Mouse (Mus musculus): ENCODE results near the gene Naaa. TPM values are rescaled to one million over a fixed set of nuclear protein-coding genes. Genes with fewer than 3 reads are reported as not detected.
A peak's percentile ranks its signal among the peaks of the same experiment; 100 is the strongest.

The Naaa gene
- polyA plus RNA-seq, 1 experiment, result 6.6 TPM

DNA sequence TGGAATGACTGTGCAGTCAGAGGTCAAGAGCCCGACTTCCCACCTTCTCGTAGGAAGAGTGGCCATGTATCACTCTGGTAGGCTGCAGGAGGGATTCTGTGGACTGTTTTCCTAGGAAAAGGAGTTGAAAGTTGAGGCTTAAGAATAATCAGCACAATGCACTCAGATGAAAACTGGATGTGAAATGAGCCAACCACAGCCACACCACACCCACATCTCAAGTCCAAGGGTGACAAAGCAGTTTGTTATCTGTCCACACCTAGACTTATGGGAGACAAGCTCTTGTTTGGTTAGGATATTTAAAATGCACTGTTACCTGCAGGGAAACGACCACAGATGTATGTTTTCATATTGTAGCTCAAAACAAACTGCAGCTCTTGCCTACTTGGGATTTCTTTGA lies 5.1 kb upstream of the Naaa start:
- TF ChIP-seq POLR2A (IDR thresholded peaks at IDR 0.05; ENCODE audit: borderline replicate concordance, control insufficient read depth, low read depth, low read length) (no peak), CTCF (IDR thresholded peaks at IDR 0.05; ENCODE audit: control insufficient read depth, insufficient read depth, low read length) (no peak)
- Histone ChIP-seq H3K4me1 (ENCODE audit: control insufficient read depth, insufficient read depth, low read length) (peaks cover 7% of the 10 kb centered on the region), H3K4me3 (replicated peaks; ENCODE audit: control insufficient read depth, low read depth, low read length) (no peak overlapping the region), H3K27ac (ENCODE audit: control insufficient read depth, insufficient read depth, low read depth, low read length, poor library complexity) (no peak overlapping the region)
- WGBS, result 39% methylated on average over 3 of the region's 3 CpGs

GRCm38 (mm10) chr5:92282571-92282970 lies 4.6 kb upstream of the Naaa start:
- Histone ChIP-seq H3K4me1 (ENCODE audit: control insufficient read depth, insufficient read depth, low read length) (peaks cover 7% of the 10 kb centered on the region), H3K4me3 (replicated peaks; ENCODE audit: control insufficient read depth, low read depth, low read length) (no peak overlapping the region), H3K27ac (ENCODE audit: control insufficient read depth, insufficient read depth, low read depth, low read length, poor library complexity) (no peak overlapping the region)
- WGBS, result 57% methylated on average over 4 of the region's 4 CpGs
- TF ChIP-seq POLR2A (IDR thresholded peaks at IDR 0.05; ENCODE audit: borderline replicate concordance, control insufficient read depth, low read depth, low read length) (no peak), CTCF (IDR thresholded peaks at IDR 0.05; ENCODE audit: control insufficient read depth, insufficient read depth, low read length) (no peak)

GRCm38 (mm10) chr5:92278942-92279537 lies 1.1 kb upstream of the Naaa start:
- 9% methylated on average over 10 of the region's 10 CpGs for WGBS
- Histone ChIP-seq H3K4me3 (replicated peaks; ENCODE audit: control insufficient read depth, low read depth, low read length) (peak overlapping the region; percentile 27), H3K27ac (ENCODE audit: control insufficient read depth, insufficient read depth, low read depth, low read length, poor library complexity) (peak overlapping the region; percentile 51; the same call in 1 of the 2 replicates), H3K4me1 (ENCODE audit: control insufficient read depth, insufficient read depth, low read length) (peaks cover 7% of the 10 kb centered on the region)
- TF ChIP-seq POLR2A (IDR thresholded peaks at IDR 0.05; ENCODE audit: borderline replicate concordance, control insufficient read depth, low read depth, low read length) (no peak), CTCF (IDR thresholded peaks at IDR 0.05; ENCODE audit: control insufficient read depth, insufficient read depth, low read length) (no peak)

DNA sequence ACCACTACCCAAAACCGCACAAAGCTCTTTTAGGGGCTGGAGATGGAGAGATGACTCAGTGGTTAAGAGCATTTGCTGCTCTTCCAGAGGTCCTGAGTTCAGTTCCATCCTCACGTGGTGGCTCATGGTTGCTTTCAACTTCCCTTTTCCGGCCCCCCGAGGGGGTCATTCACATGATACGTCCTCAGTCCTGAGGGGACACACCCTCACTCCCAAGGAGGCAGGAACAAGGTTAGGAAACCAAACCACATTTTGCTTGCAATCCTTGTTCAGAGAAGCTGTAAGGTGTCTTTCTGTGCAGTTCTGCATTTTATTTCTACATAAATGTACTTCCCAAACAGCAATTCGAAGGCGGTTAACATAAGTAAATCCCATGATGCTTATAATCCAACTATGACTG lies 7.5 kb downstream of the Naaa start:
- TF ChIP-seq POLR2A (IDR thresholded peaks at IDR 0.05; ENCODE audit: borderline replicate concordance, control insufficient read depth, low read depth, low read length) (no peak), CTCF (IDR thresholded peaks at IDR 0.05; ENCODE audit: control insufficient read depth, insufficient read depth, low read length) (no peak)
- no peak overlapping the region for H3K27ac ChIP-seq (ENCODE audit: control insufficient read depth, insufficient read depth, low read depth, low read length, poor library complexity)
- 36% methylated on average over 7 of the region's 7 CpGs for WGBS
- H3K4me1 ChIP-seq (ENCODE audit: control insufficient read depth, insufficient read depth, low read length), result peaks cover 3% of the 10 kb centered on the region
- H3K4me3 ChIP-seq (replicated peaks; ENCODE audit: control insufficient read depth, low read depth, low read length), result no peak overlapping the region

DNA sequence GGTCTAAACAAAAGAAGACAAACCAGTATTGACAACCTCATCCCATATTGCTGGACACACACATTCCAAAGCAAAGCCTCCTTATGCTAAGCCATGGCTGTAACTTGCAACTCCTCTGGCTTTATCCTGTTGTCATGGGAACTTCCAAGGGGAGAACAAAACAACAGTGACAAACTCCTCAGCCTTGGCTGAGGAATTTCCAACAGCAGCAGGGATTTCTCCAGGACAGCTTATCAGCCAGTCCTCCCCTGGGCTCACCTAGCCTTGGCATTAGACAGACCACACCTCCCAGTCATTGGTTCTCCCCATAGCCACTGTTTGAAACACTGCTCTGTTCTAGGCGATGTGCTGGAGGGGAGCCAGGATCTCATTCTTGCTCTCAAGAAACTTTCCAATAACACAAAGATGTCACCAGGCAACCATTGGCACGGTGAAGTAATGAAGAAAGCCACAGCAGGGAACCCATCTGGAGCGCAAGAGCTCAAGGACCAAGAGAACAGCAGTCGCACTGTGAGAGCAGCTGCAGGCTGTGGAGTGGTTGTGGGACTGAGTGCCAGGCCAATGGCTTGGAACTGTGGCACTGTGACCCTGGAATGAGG lies 14.1 kb downstream of the Naaa start:
- peaks cover 2% of the 10 kb centered on the region; the same call in 1 of the 2 replicates for H3K4me1 ChIP-seq (ENCODE audit: control insufficient read depth, insufficient read depth, low read length)
- 81% methylated on average over 4 of the region's 4 CpGs for WGBS
- TF ChIP-seq POLR2A (IDR thresholded peaks at IDR 0.05; ENCODE audit: borderline replicate concordance, control insufficient read depth, low read depth, low read length), result no peak
- TF ChIP-seq CTCF (IDR thresholded peaks at IDR 0.05; ENCODE audit: control insufficient read depth, insufficient read depth, low read length), result no peak

DNA sequence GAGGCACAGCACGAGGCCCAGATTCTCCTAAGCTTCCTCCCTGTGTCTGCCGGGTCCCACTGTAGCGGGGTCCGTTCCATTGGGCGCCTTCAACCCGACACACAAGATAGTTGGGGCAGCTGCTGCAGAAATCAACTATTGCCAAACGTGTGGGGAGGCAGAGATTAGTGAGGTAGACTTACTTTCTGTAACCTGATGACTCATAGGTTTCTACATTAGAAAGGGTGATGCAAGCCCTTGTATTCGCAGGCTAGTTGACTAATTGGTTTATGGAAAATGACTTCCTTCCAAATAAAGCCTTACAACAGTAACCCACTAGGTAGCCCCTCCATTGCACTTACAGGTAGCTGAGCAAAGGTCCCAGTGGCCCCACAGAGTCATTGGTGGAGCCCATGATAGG lies 15.3 kb downstream of the Naaa start:
- Histone ChIP-seq H3K4me1 (ENCODE audit: control insufficient read depth, insufficient read depth, low read length) (peaks cover 2% of the 10 kb centered on the region; the same call in 1 of the 2 replicates), H3K4me3 (replicated peaks; ENCODE audit: control insufficient read depth, low read depth, low read length) (no peak overlapping the region), H3K27ac (ENCODE audit: control insufficient read depth, insufficient read depth, low read depth, low read length, poor library complexity) (no peak overlapping the region)
- no peak for TF ChIP-seq CTCF (IDR thresholded peaks at IDR 0.05; ENCODE audit: control insufficient read depth, insufficient read depth, low read length)
- TF ChIP-seq POLR2A (IDR thresholded peaks at IDR 0.05; ENCODE audit: borderline replicate concordance, control insufficient read depth, low read depth, low read length), result no peak
- 63% methylated on average over 8 of the region's 8 CpGs for WGBS

More for the DNA sequence above, 14.1 kb downstream of the Naaa start:
- Histone ChIP-seq H3K27ac (ENCODE audit: control insufficient read depth, insufficient read depth, low read depth, low read length, poor library complexity) (no peak overlapping the region), H3K4me3 (replicated peaks; ENCODE audit: control insufficient read depth, low read depth, low read length) (no peak overlapping the region)

GRCm38 (mm10) chr5:92256218-92256617 lies 21.8 kb downstream of the Naaa start, which contains the start of gene Ppef2:
Gene Ppef2, minus strand, starts transcription at chr5:92256278.
- WGBS, result 59% methylated on average over 6 of the region's 6 CpGs
- Histone ChIP-seq H3K27ac (ENCODE audit: control insufficient read depth, insufficient read depth, low read depth, low read length, poor library complexity) (no peak within 1 kb of the TSS), H3K4me3 (replicated peaks; ENCODE audit: control insufficient read depth, low read depth, low read length) (no peak within 1 kb of the TSS), H3K4me1 (ENCODE audit: control insufficient read depth, insufficient read depth, low read length) (no peaks in the 10 kb centered on the region)
- no peak for TF ChIP-seq POLR2A (IDR thresholded peaks at IDR 0.05; ENCODE audit: borderline replicate concordance, control insufficient read depth, low read depth, low read length)
- no peak for TF ChIP-seq CTCF (IDR thresholded peaks at IDR 0.05; ENCODE audit: control insufficient read depth, insufficient read depth, low read length)

DNA sequence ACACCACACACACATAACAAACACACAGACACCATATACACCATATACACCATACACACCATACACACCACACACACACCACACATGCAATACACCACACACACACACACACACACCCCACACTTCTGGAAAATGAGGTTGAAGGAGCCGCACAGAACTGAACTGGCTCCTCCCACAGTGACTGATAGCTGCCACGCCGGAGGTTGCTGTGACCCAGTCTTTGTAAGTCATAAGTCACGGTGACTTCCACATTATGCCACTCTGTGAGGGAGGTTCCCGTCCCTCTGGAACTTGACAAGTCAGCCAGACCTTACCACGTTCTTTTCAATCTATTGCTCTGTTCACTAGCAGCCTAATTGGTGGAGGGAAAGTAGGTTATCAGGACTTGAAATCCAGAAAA lies 23.5 kb downstream of the Naaa start:
- TF ChIP-seq POLR2A (IDR thresholded peaks at IDR 0.05; ENCODE audit: borderline replicate concordance, control insufficient read depth, low read depth, low read length), result no peak
- TF ChIP-seq CTCF (IDR thresholded peaks at IDR 0.05; ENCODE audit: control insufficient read depth, insufficient read depth, low read length), result no peak
- 9% methylated on average over 6 of the region's 6 CpGs for WGBS
- no peak overlapping the region for H3K27ac ChIP-seq (ENCODE audit: control insufficient read depth, insufficient read depth, low read depth, low read length, poor library complexity)
- H3K4me3 ChIP-seq (replicated peaks; ENCODE audit: control insufficient read depth, low read depth, low read length), result no peak overlapping the region
- no peaks in the 10 kb centered on the region for H3K4me1 ChIP-seq (ENCODE audit: control insufficient read depth, insufficient read depth, low read length)

Data from bone marrow, adult 2 months (tissue).